Mouse (Mus musculus) erythroblast, embryonic 14.5 days (primary cell): ENCODE measurements around the gene Tfb2m.

Source experiments
- GATA1 ChIP-seq: IDR thresholded peaks from 2 replicates; pipeline ENCODE4 v1.6.1; 2012; ENCODE audit warnings: low read length, inconsistent platforms, mixed read lengths
- TAL1 ChIP-seq: IDR thresholded peaks from 3 replicates; pipeline ENCODE4 v1.6.1; 2012; ENCODE audit warnings: low read length, inconsistent platforms, mixed read lengths

- TF ChIP-seq GATA1 (no peak), TAL1 (no peak)
Observed at GRCm38 (mm10) chr1:179586430-179587095, 40.5 kb upstream of the Tfb2m start.
